Mouse (Mus musculus) megakaryocyte, adult 5-6 weeks (primary cell): ENCODE data around the gene Rcbtb1. TPM values are rescaled to one million over a fixed set of nuclear protein-coding genes. Genes with fewer than 3 reads are reported as not detected.
"Not testable (repeated sequence)": the region's sequence is repeated elsewhere in the genome, so short reads cannot be mapped to it uniquely, and the experiment has no call there.

ENCODE experiments used
- ATAC-seq: 2 replicates; pipeline ENCODE4 v1.8.0; 2016; ENCODE audit warnings: mild to moderate bottlenecking, inconsistent platforms; ENCODE audit not compliant: poor library complexity, severe bottlenecking
- total RNA-seq, 2 experiments: library from RNA; stranded (forward) in 1 of 2; stranded (reverse) in 1 of 2; fragments of 153-499, 151-499 nt in 1 of 2; fragments of 221-1000, 200-1000 nt in 1 of 2; gene quantifications; 2 replicates each; pipeline versions ENCODE4 v1.2.3 to v1.2.4; 2015 to 2017

The Rcbtb1 gene
- total RNA-seq, 2 experiments from 2014 or later: 16.7 to 32.7 TPM

- ATAC-seq: not testable (repeated sequence)
Measured at GRCm38 (mm10) chr14:59274961-59275360, 74.0 kb downstream of the Rcbtb1 start.

Other genes with a start within 250 kb of the Rcbtb1 start
- gene 1700129C05Rik, start 58.3 kb upstream of the Rcbtb1 start, total RNA-seq (2015): not detected in 2 replicates
- not detected in 2 replicates for gene 1700129C05Rik, start 58.3 kb upstream of the Rcbtb1 start, total RNA-seq (2017)
- not detected in 2 replicates for gene Gm5142, start 22.5 kb upstream of the Rcbtb1 start, total RNA-seq (2015)
- gene Gm5142, start 22.5 kb upstream of the Rcbtb1 start, total RNA-seq (2017): not detected in 2 replicates
- 1.4 TPM in 1 of 2 replicates, not detected in the other for gene Gm6904, start 59.0 kb downstream of the Rcbtb1 start, total RNA-seq (2015)
- not detected in 2 replicates for gene Gm6904, start 59.0 kb downstream of the Rcbtb1 start, total RNA-seq (2017)
- gene Phf11a, start 96.3 kb downstream of the Rcbtb1 start, total RNA-seq (2015): 7.3 and 8.0 TPM in 2 replicates
- 7.5 and 9.8 TPM in 2 replicates for gene Phf11a, start 96.3 kb downstream of the Rcbtb1 start, total RNA-seq (2017)
- 28.6 and 31.1 TPM in 2 replicates for gene Phf11b, start 140.1 kb downstream of the Rcbtb1 start, total RNA-seq (2015)
- gene Phf11b, start 140.1 kb downstream of the Rcbtb1 start, total RNA-seq (2017): 38.6 and 43.7 TPM in 2 replicates
- gene Phf11d, start 164.3 kb downstream of the Rcbtb1 start, total RNA-seq (2015): 8.1 and 12.3 TPM in 2 replicates
- gene Phf11d, start 164.3 kb downstream of the Rcbtb1 start, total RNA-seq (2017): 17.4 and 20.1 TPM in 2 replicates
- gene Phf11c, start 194.2 kb downstream of the Rcbtb1 start, total RNA-seq (2015): 1.8 and 2.9 TPM in 2 replicates
- 1.7 and 2.5 TPM in 2 replicates for gene Phf11c, start 194.2 kb downstream of the Rcbtb1 start, total RNA-seq (2017)
- 40.4 and 40.9 TPM in 2 replicates for gene Setdb2, start 239.7 kb downstream of the Rcbtb1 start, total RNA-seq (2015)
- gene Setdb2, start 239.7 kb downstream of the Rcbtb1 start, total RNA-seq (2017): 34.0 and 40.5 TPM in 2 replicates
- 34.5 and 36.8 TPM in 2 replicates for gene Cab39l, start 239.8 kb downstream of the Rcbtb1 start, total RNA-seq (2015)
- gene Cab39l, start 239.8 kb downstream of the Rcbtb1 start, total RNA-seq (2017): 29.9 and 30.7 TPM in 2 replicates